Mouse (Mus musculus) forebrain, embryonic 16.5 days (tissue): ENCODE results near the gene Ccr1. TPM values are rescaled to one million over a fixed set of nuclear protein-coding genes. Genes with fewer than 3 reads are reported as not detected.
"Not testable (repeated sequence)": the region's sequence is repeated elsewhere in the genome, so short reads cannot be mapped to it uniquely, and the experiment has no call there.

Experiments used
- ATAC-seq: fragments of 200-750 bp; cut with Nextera tagmentation; 2 replicates; pipeline ENCODE4 v1.8.0; 2017; ENCODE audit warnings: mild to moderate bottlenecking, moderate library complexity
- H3K27ac ChIP-seq: fragments of 300-500 bp; sonication (generic); 2 replicates; pipeline ENCODE4 v1.5.1; 2014; ENCODE audit warnings: low read length, control low read depth
- H3K27me3 ChIP-seq: fragments of 300-500 bp; sonication (generic); replicated peaks from 2 replicates; pipeline ENCODE4 v1.6.1; 2014; ENCODE audit warnings: low read length; ENCODE audit not compliant: control insufficient read depth, insufficient read depth
- H3K36me3 ChIP-seq: fragments of 300-500 bp; sonication (generic); 2 replicates; pipeline ENCODE4 v1.6.1; 2014; ENCODE audit not compliant: control insufficient read depth, insufficient read depth
- H3K4me1 ChIP-seq: fragments of 300-500 bp; sonication (generic); replicated peaks from 2 replicates; pipeline ENCODE4 v1.6.1; 2014; ENCODE audit warnings: low read length; ENCODE audit not compliant: control insufficient read depth, insufficient read depth
- H3K4me2 ChIP-seq: fragments of 300-500 bp; sonication (generic); 2 replicates; pipeline ENCODE4 v1.6.1; 2014; ENCODE audit warnings: mild to moderate bottlenecking, low read length, control low read depth
- H3K4me3 ChIP-seq: fragments of 300-500 bp; sonication (generic); replicated peaks from 2 replicates; pipeline ENCODE4 v1.5.1; 2014; ENCODE audit warnings: mild to moderate bottlenecking, low read length, control low read depth
- H3K9ac ChIP-seq: fragments of 300-500 bp; sonication (generic); replicated peaks from 2 replicates; pipeline ENCODE4 v1.6.1; 2014; ENCODE audit warnings: low read depth, low read length, control low read depth
- H3K9me3 ChIP-seq: fragments of 300-500 bp; sonication (generic); 2 replicates; pipeline ENCODE4 v1.6.1; 2016; ENCODE audit warnings: low read length; ENCODE audit not compliant: control insufficient read depth
- WGBS: fragments of 180-500 bp; shearing (Covaris S2); extraction: QIAGEN DNeasy Blood & Tissue Kit; methylation state at CpG from one replicate; pipeline ENCODE4 v1.1.7; 2014; 5-methylcytosine and 5-hydroxymethylcytosine counted together
- polyA plus RNA-seq: library from polyadenylated mRNA; unstranded; fragments of >200 nt; fragmentation: Nextera tagmentation; extraction: Ambion mirVana; gene quantifications from 2 replicates; pipeline ENCODE4 v1.2.1, GENCODE M21; 2015

Ccr1 gene
- polyA plus RNA-seq, 1 experiment from 2014 or later = 0.70 TPM

GRCm38 (mm10) chr9:123986217-123986616, 17.7 kb upstream of the Ccr1 start:
- H3K36me3 ChIP-seq = no peaks in the 10 kb centered on the region
- H3K4me2 ChIP-seq = no peak overlapping the region
- ATAC-seq = no peak
- no peak overlapping the region for H3K27ac ChIP-seq
- WGBS = 69% methylated on average over 2 of the region's 2 CpGs
- H3K4me1 ChIP-seq = no peaks in the 10 kb centered on the region
- no peak overlapping the region for H3K4me3 ChIP-seq
- H3K27me3 ChIP-seq = no peaks in the 10 kb centered on the region
- H3K9me3 ChIP-seq = no peaks in the 10 kb centered on the region
- no peak overlapping the region for H3K9ac ChIP-seq

- H3K9ac ChIP-seq = no peak overlapping the region
These were observed 16.5 kb upstream of the Ccr1 start for GRCm38 (mm10) chr9:123984943-123985342.

GRCm38 (mm10) chr9:123982720-123983119, 14.2 kb upstream of the Ccr1 start:
- H3K27me3 ChIP-seq = no peaks in the 10 kb centered on the region
- H3K27ac ChIP-seq = no peak overlapping the region
- no peak overlapping the region for H3K4me2 ChIP-seq
- ATAC-seq = no peak
- H3K4me3 ChIP-seq = no peak overlapping the region
- H3K36me3 ChIP-seq = no peaks in the 10 kb centered on the region
- no peaks in the 10 kb centered on the region for H3K9me3 ChIP-seq
- H3K9ac ChIP-seq = no peak overlapping the region
- H3K4me1 ChIP-seq = no peaks in the 10 kb centered on the region
- WGBS = 85% methylated on average over 1 of the region's 1 CpGs

More at GRCm38 (mm10) chr9:123984943-123985342, 16.5 kb upstream of the Ccr1 start:
- H3K4me1 ChIP-seq = no peaks in the 10 kb centered on the region
- no peak for ATAC-seq
- H3K27ac ChIP-seq = no peak overlapping the region
- no peaks in the 10 kb centered on the region for H3K9me3 ChIP-seq
- no peak overlapping the region for H3K4me3 ChIP-seq
- no peaks in the 10 kb centered on the region for H3K36me3 ChIP-seq
- H3K27me3 ChIP-seq = no peaks in the 10 kb centered on the region
- H3K4me2 ChIP-seq = no peak overlapping the region

- Histone ChIP-seq H3K36me3 (no peaks in the 10 kb centered on the region), H3K27ac (no peak overlapping the region), H3K9me3 (no peaks in the 10 kb centered on the region), H3K4me2 (no peak overlapping the region), H3K4me1 (no peaks in the 10 kb centered on the region), H3K4me3 (no peak overlapping the region), H3K9ac (no peak overlapping the region), H3K27me3 (no peaks in the 10 kb centered on the region)
- no peak for ATAC-seq
- WGBS = 74% methylated on average over 4 of the region's 4 CpGs
These were observed 13.4 kb upstream of the Ccr1 start for GRCm38 (mm10) chr9:123981909-123982308.

GRCm38 (mm10) chr9:123980858-123981475, 12.5 kb upstream of the Ccr1 start:
- not testable (repeated sequence) for H3K9me3 ChIP-seq, ATAC-seq, H3K27ac ChIP-seq, H3K9ac ChIP-seq, H3K4me3 ChIP-seq, H3K27me3 ChIP-seq, H3K4me1 ChIP-seq, H3K4me2 ChIP-seq, H3K36me3 ChIP-seq
- no CpG with 5 or more reads among the region's 3 CpGs for WGBS

- no peaks in the 10 kb centered on the region for H3K27me3 ChIP-seq
- no peak for ATAC-seq
- H3K36me3 ChIP-seq = no peaks in the 10 kb centered on the region
- no peak within 1 kb of the TSS for H3K4me2 ChIP-seq
- WGBS = 68% methylated on average over 1 of the region's 1 CpGs
- H3K4me3 ChIP-seq = no peak within 1 kb of the TSS
- H3K9ac ChIP-seq = no peak within 1 kb of the TSS
- no peak within 1 kb of the TSS for H3K27ac ChIP-seq
- no peaks in the 10 kb centered on the region for H3K4me1 ChIP-seq
- H3K9me3 ChIP-seq = no peaks in the 10 kb centered on the region
These were observed 9.8 kb upstream of the Ccr1 start, which contains the start of gene Ccr1l1 for GRCm38 (mm10) chr9:123978308-123978707. TSS of gene Ccr1l1 (minus strand) at chr9:123978408.

- Histone ChIP-seq H3K27me3 (no peaks in the 10 kb centered on the region), H3K36me3 (no peaks in the 10 kb centered on the region), H3K9me3 (no peaks in the 10 kb centered on the region), H3K9ac (no peak overlapping the region), H3K27ac (no peak overlapping the region), H3K4me1 (no peaks in the 10 kb centered on the region), H3K4me2 (no peak overlapping the region), H3K4me3 (no peak overlapping the region)
- no peak for ATAC-seq
- 85% methylated on average over 9 of the region's 9 CpGs for WGBS
These were observed 8.6 kb upstream of the Ccr1 start for GRCm38 (mm10) chr9:123976876-123977663.

GRCm38 (mm10) chr9:123975630-123976029, 7.1 kb upstream of the Ccr1 start:
- H3K9ac ChIP-seq = no peak overlapping the region
- no peaks in the 10 kb centered on the region for H3K27me3 ChIP-seq
- no peak for ATAC-seq
- H3K9me3 ChIP-seq = no peaks in the 10 kb centered on the region
- H3K4me3 ChIP-seq = no peak overlapping the region
- H3K4me2 ChIP-seq = no peak overlapping the region
- H3K27ac ChIP-seq = no peak overlapping the region
- WGBS = 80% methylated on average over 2 of the region's 2 CpGs
- H3K36me3 ChIP-seq = no peaks in the 10 kb centered on the region
- H3K4me1 ChIP-seq = no peaks in the 10 kb centered on the region

- not testable (repeated sequence) for H3K9me3 ChIP-seq, H3K36me3 ChIP-seq, H3K4me1 ChIP-seq, H3K4me3 ChIP-seq, H3K27me3 ChIP-seq, ATAC-seq, H3K27ac ChIP-seq, H3K9ac ChIP-seq, H3K4me2 ChIP-seq
- WGBS = 97% methylated on average over 1 of the region's 4 CpGs
These were observed 1.5 kb downstream of the Ccr1 start for GRCm38 (mm10) chr9:123966858-123967495.
